Mouse (Mus musculus): ENCODE results near the gene Apol9b.
"Not testable (repeated sequence)": the region's sequence is repeated elsewhere in the genome, so short reads cannot be mapped to it uniquely, and the experiment has no call there.

- TF ChIP-seq CTCF (conservative IDR thresholded peaks at IDR 0.05; ENCODE audit: low read length), result peak; percentile 49
- not testable (repeated sequence) for TF ChIP-seq NANOG (IDR thresholded peaks at IDR 0.05; ENCODE audit: borderline replicate concordance, low read length)
Observed at GRCm38 (mm10) chr15:77694687-77695295, 34.0 kb upstream of the Apol9b start.
